Mouse (Mus musculus) left cerebral cortex, postnatal 36 days (tissue): ENCODE measurements at regions not wholly inside any gene's neighbourhood (a gene's known extent, or its start where the extent isn't known, plus 50 kb on each side); places are given as distances from the start of the nearest gene placed in this dataset.

Experiments used
- DNase-seq, 2 experiments: peaks; one replicate each; pipeline ENCODE4 v3.0.0; 2021 to 2022; ENCODE audit warnings: low spot score in 2 of 2, mixed read lengths in 1 of 2
- intact Hi-C: fragments of 180-260 bp; cut with DNase I; formaldehyde crosslinking; loops from one replicate; pipeline ENCODE4 v1.15.1; 2025

GRCm38 (mm10) chr8:127802136-127802535 lies 556.3 kb upstream of the Nrp1 start:
- intact Hi-C loops: no loop called here
- DNase-seq: no peak

- intact Hi-C loops: no loop called here
- no peak for DNase-seq
Observed at GRCm38 (mm10) chr8:127802661-127803333, 555.6 kb upstream of the Nrp1 start.

- no peak for DNase-seq
- intact Hi-C loops: no loop called here
Observed at GRCm38 (mm10) chr8:127809203-127810155, 548.9 kb upstream of the Nrp1 start.

GRCm38 (mm10) chr8:127811338-127811737 lies 547.1 kb upstream of the Nrp1 start:
- intact Hi-C loops: no loop called here
- no peak for DNase-seq

- no peak for DNase-seq
- intact Hi-C loops: no loop called here
Observed at GRCm38 (mm10) chr8:127814785-127815523, 543.5 kb upstream of the Nrp1 start.

GRCm38 (mm10) chr8:127820741-127821170 lies 537.6 kb upstream of the Nrp1 start:
- intact Hi-C loops: no loop called here
- no peak for DNase-seq

GRCm38 (mm10) chr8:127821646-127822045 lies 536.8 kb upstream of the Nrp1 start:
- no peak for DNase-seq
- intact Hi-C loops: no loop called here

- no peak for DNase-seq
- intact Hi-C loops: no loop called here
Observed at GRCm38 (mm10) chr8:127825041-127825440, 533.4 kb upstream of the Nrp1 start.

GRCm38 (mm10) chr8:127827826-127828225 lies 530.6 kb upstream of the Nrp1 start:
- no peak for DNase-seq
- intact Hi-C loops: no loop called here

- DNase-seq: no peak
- intact Hi-C loops: no loop called here
Observed at GRCm38 (mm10) chr8:127829659-127830058, 528.7 kb upstream of the Nrp1 start.

GRCm38 (mm10) chr8:127834006-127834405 lies 524.4 kb upstream of the Nrp1 start:
- DNase-seq: no peak
- intact Hi-C loops: no loop called here

GRCm38 (mm10) chr8:127836410-127837206 lies 521.8 kb upstream of the Nrp1 start:
- DNase-seq: no peak
- intact Hi-C loops: no loop called here

GRCm38 (mm10) chr8:127838311-127838710 lies 520.1 kb upstream of the Nrp1 start:
- no peak for DNase-seq
- intact Hi-C loops: no loop called here

GRCm38 (mm10) chr8:127847332-127848018 lies 510.9 kb upstream of the Nrp1 start:
- intact Hi-C loops: no loop called here
- DNase-seq: no peak

- DNase-seq: no peak
- intact Hi-C loops: no loop called here
Observed at GRCm38 (mm10) chr8:127849926-127850325, 508.5 kb upstream of the Nrp1 start.

- DNase-seq: no peak
- intact Hi-C loops: no loop called here
Observed at GRCm38 (mm10) chr8:127855653-127856300, 502.6 kb upstream of the Nrp1 start.

- intact Hi-C loops: no loop called here
- no peak for DNase-seq
Observed at GRCm38 (mm10) chr8:127856351-127857135, 501.9 kb upstream of the Nrp1 start.

- intact Hi-C loops: no loop called here
- no peak for DNase-seq
Observed at GRCm38 (mm10) chr8:127859036-127859435, 499.4 kb upstream of the Nrp1 start.
